Mouse (Mus musculus) myocyte (in vitro differentiated cells): Measurements from ENCODE around the gene Zfp827. TPM values are rescaled to one million over a fixed set of nuclear protein-coding genes. Genes with fewer than 3 reads are reported as not detected.

Source experiments
- H3K27me3 ChIP-seq: one replicate; pipeline ENCODE4 v1.6.1; 2011; ENCODE audit not compliant: control insufficient read depth, insufficient read depth, insufficient read length
- H3K36me3 ChIP-seq: one replicate; pipeline ENCODE4 v1.6.1; 2011; ENCODE audit not compliant: control insufficient read depth, insufficient read depth
- H3K4me2 ChIP-seq: one replicate; pipeline ENCODE4 v1.6.1; 2011; ENCODE audit warnings: low read depth, control low read depth
- H3K4me3 ChIP-seq: one replicate; pipeline ENCODE4 v1.5.1; 2011; ENCODE audit warnings: mild to moderate bottlenecking, control low read depth, moderate library complexity
- H3K79me2 ChIP-seq: one replicate; pipeline ENCODE4 v1.6.1; 2011; ENCODE audit not compliant: control insufficient read depth, insufficient read depth
- H3ac ChIP-seq: one replicate; pipeline ENCODE4 v1.6.1; 2011; ENCODE audit not compliant: control insufficient read depth, insufficient read length
- CEBPB ChIP-seq: IDR thresholded peaks from 2 replicates; pipeline ENCODE4 v1.6.1; 2011; ENCODE audit warnings: mild to moderate bottlenecking, moderate library complexity; ENCODE audit not compliant: poor library complexity, insufficient read depth, severe bottlenecking
- E2F4 ChIP-seq: IDR thresholded peaks from one replicate; pipeline ENCODE4 v1.6.1; 2011; ENCODE audit warnings: mild to moderate bottlenecking, control low read depth, moderate library complexity; ENCODE audit not compliant: insufficient read depth
- MAX ChIP-seq: IDR thresholded peaks from one replicate; pipeline ENCODE4 v1.6.1; 2011; ENCODE audit warnings: low read depth, mild to moderate bottlenecking, control low read depth
- MYOD1 ChIP-seq, 3 experiments: IDR thresholded peaks; one replicate each; pipeline ENCODE4 v1.6.1; 2011; ENCODE audit warnings: control low read depth in 2 of 3, low read depth in 2 of 3, mild to moderate bottlenecking in 2 of 3, moderate library complexity in 1 of 3; ENCODE audit not compliant: insufficient read length in 2 of 3, control insufficient read depth in 1 of 3
- MYOG ChIP-seq, 3 experiments: IDR thresholded peaks; one replicate each; pipeline ENCODE4 v1.6.1; 2011; ENCODE audit warnings: control low read depth in 2 of 3, low read depth in 2 of 3, mild to moderate bottlenecking in 2 of 3; ENCODE audit not compliant: insufficient read length in 2 of 3, control insufficient read depth in 1 of 3, insufficient read depth in 1 of 3
- POLR2A ChIP-seq: IDR thresholded peaks from one replicate; pipeline ENCODE4 v1.6.1; 2011; ENCODE audit warnings: low read depth, mild to moderate bottlenecking, control low read depth, moderate library complexity; ENCODE audit not compliant: insufficient read length
- POLR2AphosphoS2 ChIP-seq: IDR thresholded peaks from one replicate; pipeline ENCODE4 v1.6.1; 2011; ENCODE audit warnings: low read depth, control low read depth; ENCODE audit not compliant: insufficient read length
- REST ChIP-seq: IDR thresholded peaks from one replicate; pipeline ENCODE4 v1.6.1; 2011; ENCODE audit warnings: mild to moderate bottlenecking, control low read depth, moderate library complexity; ENCODE audit not compliant: insufficient read depth, insufficient read length
- SRF ChIP-seq: IDR thresholded peaks from one replicate; pipeline ENCODE4 v1.6.1; 2011; ENCODE audit warnings: low read depth; ENCODE audit not compliant: control insufficient read depth, insufficient read length
- TCF12 ChIP-seq: IDR thresholded peaks from one replicate; pipeline ENCODE4 v1.6.1; 2011; ENCODE audit warnings: mild to moderate bottlenecking, control low read depth; ENCODE audit not compliant: poor library complexity, insufficient read depth, severe bottlenecking
- TCF3 ChIP-seq: IDR thresholded peaks from one replicate; pipeline ENCODE4 v1.6.1; 2011; ENCODE audit warnings: low read depth, control low read depth; ENCODE audit not compliant: insufficient read length
- USF1 ChIP-seq: IDR thresholded peaks from one replicate; pipeline ENCODE4 v1.6.1; 2011; ENCODE audit warnings: low read depth, mild to moderate bottlenecking, control low read depth, moderate library complexity
- polyA plus RNA-seq: library from polyadenylated mRNA; unstranded; fragments of >200 nt; fragmentation: generic; extraction: Trizol; gene quantifications from one replicate; pipeline ENCODE4 v1.2.1, GENCODE M21; 2012; ENCODE audit warnings: missing spikeins

Zfp827 gene
- polyA plus RNA-seq, 1 experiment = 7.7 TPM

- Histone ChIP-seq H3K79me2 (no peaks in the 10 kb centered on the region), H3K36me3 (no peaks in the 10 kb centered on the region), H3K4me2 (no peak overlapping the region), H3K27me3 (no peaks in the 10 kb centered on the region), H3K4me3 (no peak overlapping the region), H3ac (no peak overlapping the region)
- TF ChIP-seq SRF (no peak), TCF12 (no peak), CEBPB (no peak), POLR2A (no peak), POLR2AphosphoS2 (no peak), TCF3 (no peak), REST (no peak), USF1 (no peak)
Observed at GRCm38 (mm10) chr8:79149880-79150279, 121.6 kb downstream of the Zfp827 start.

GRCm38 (mm10) chr8:79150544-79151192, 122.4 kb downstream of the Zfp827 start:
- Histone ChIP-seq H3K27me3 (no peaks in the 10 kb centered on the region), H3K4me3 (no peak overlapping the region), H3K36me3 (peaks cover 5% of the 10 kb centered on the region), H3ac (no peak overlapping the region), H3K4me2 (peak overlapping the region; percentile 66), H3K79me2 (no peaks in the 10 kb centered on the region)
- TF ChIP-seq MAX (peak; percentile 29), TCF12 (no peak), SRF (no peak), E2F4 (no peak), REST (no peak)

- Histone ChIP-seq H3ac (no peak overlapping the region), H3K79me2 (no peaks in the 10 kb centered on the region), H3K36me3 (peaks cover 7% of the 10 kb centered on the region), H3K4me3 (no peak overlapping the region), H3K27me3 (no peaks in the 10 kb centered on the region), H3K4me2 (peak overlapping the region; percentile 66)
- no peak for TF ChIP-seq E2F4
- TF ChIP-seq CEBPB = no peak
- TF ChIP-seq POLR2AphosphoS2 = no peak
- TF ChIP-seq MYOD1 (IDR thresholded peaks at IDR 0.05; ENCODE audit: control insufficient read depth in 1 of 3, insufficient read length in 2 of 3, low read depth in 2 of 3) = no peak
- TF ChIP-seq TCF12 = no peak
- no peak for TF ChIP-seq MYOG (IDR thresholded peaks at IDR 0.05; ENCODE audit: control insufficient read depth in 1 of 3, insufficient read depth in 1 of 3, insufficient read length in 2 of 3, low read depth in 2 of 3)
- no peak for TF ChIP-seq TCF3
Observed at GRCm38 (mm10) chr8:79151644-79152043, 123.4 kb downstream of the Zfp827 start.

- Histone ChIP-seq H3K36me3 (peaks cover 12% of the 10 kb centered on the region), H3K79me2 (no peaks in the 10 kb centered on the region), H3K4me3 (no peak overlapping the region), H3K27me3 (no peaks in the 10 kb centered on the region), H3ac (no peak overlapping the region), H3K4me2 (no peak overlapping the region)
- no peak for TF ChIP-seq USF1
- no peak for TF ChIP-seq MYOD1 (IDR thresholded peaks at IDR 0.05; ENCODE audit: control insufficient read depth in 1 of 3, insufficient read length in 2 of 3, low read depth in 2 of 3)
- no peak for TF ChIP-seq POLR2A
- no peak for TF ChIP-seq MYOG (IDR thresholded peaks at IDR 0.05; ENCODE audit: control insufficient read depth in 1 of 3, insufficient read depth in 1 of 3, insufficient read length in 2 of 3, low read depth in 2 of 3)
- no peak for TF ChIP-seq REST
- TF ChIP-seq MAX = no peak
- TF ChIP-seq POLR2AphosphoS2 = no peak
- TF ChIP-seq TCF12 = no peak
- no peak for TF ChIP-seq SRF
- TF ChIP-seq TCF3 = no peak
- TF ChIP-seq E2F4 = no peak
- no peak for TF ChIP-seq CEBPB
Observed at GRCm38 (mm10) chr8:79153201-79153600, 125.0 kb downstream of the Zfp827 start.

- Histone ChIP-seq H3K79me2 (no peaks in the 10 kb centered on the region), H3K4me2 (no peak overlapping the region), H3ac (no peak overlapping the region), H3K27me3 (no peaks in the 10 kb centered on the region), H3K36me3 (peaks cover 12% of the 10 kb centered on the region), H3K4me3 (no peak overlapping the region)
- TF ChIP-seq MAX (no peak), TCF12 (no peak), MYOG (IDR thresholded peaks at IDR 0.05; ENCODE audit: control insufficient read depth in 1 of 3, insufficient read depth in 1 of 3, insufficient read length in 2 of 3, low read depth in 2 of 3) (no peak), REST (no peak), POLR2A (no peak), POLR2AphosphoS2 (no peak), SRF (no peak), E2F4 (no peak), CEBPB (no peak), TCF3 (no peak)
Observed at GRCm38 (mm10) chr8:79153637-79154036, 125.4 kb downstream of the Zfp827 start.
